Mouse (Mus musculus): Measurements from ENCODE around the gene Gm10065.
"Not testable (repeated sequence)": the region's sequence is repeated elsewhere in the genome, so short reads cannot be mapped to it uniquely, and the experiment has no call there.

Gene Gm10065

GRCm38 (mm10) chr13:21478759-21479670 is at the start of gene Gm10065, which contains the start of gene Zkscan4:
Gene Gm10065, minus strand, starts transcription at chr13:21479441.
Gene Zkscan4, plus strand, starts transcription at chr13:21478907.
- DNase-seq (ENCODE audit: low read depth, low spot score): peak; percentile 43

- DNase-seq (ENCODE audit: low read depth, low spot score): peak; percentile 88
These were observed 27.0 kb upstream of the Gm10065 start for GRCm38 (mm10) chr13:21506221-21506649.

- no peak for DNase-seq (ENCODE audit: low read depth, low spot score)
These were observed 23.1 kb upstream of the Gm10065 start for GRCm38 (mm10) chr13:21502296-21502695.

GRCm38 (mm10) chr13:21501182-21501581 is 21.9 kb upstream of the Gm10065 start, which contains the start of gene Gm11273:
Gene Gm11273, minus strand, starts transcription at chr13:21501418.
- not testable (repeated sequence) for DNase-seq (ENCODE audit: low read depth, low spot score)

- DNase-seq (ENCODE audit: low read depth, low spot score): peak; percentile 19
These were observed 15.8 kb upstream of the Gm10065 start, which contains the start of gene AK157302 for GRCm38 (mm10) chr13:21495080-21495479. Gene AK157302, plus strand, starts transcription at chr13:21495223.

GRCm38 (mm10) chr13:21492847-21493246 is 13.6 kb upstream of the Gm10065 start:
- DNase-seq (ENCODE audit: low read depth, low spot score): no peak

GRCm38 (mm10) chr13:21486881-21487280 is 7.6 kb upstream of the Gm10065 start:
- DNase-seq (ENCODE audit: low read depth, low spot score): peak; percentile 47

- no peak for DNase-seq (ENCODE audit: low read depth, low spot score)
These were observed 6.8 kb downstream of the Gm10065 start for GRCm38 (mm10) chr13:21472427-21472826.

- no peak for DNase-seq (ENCODE audit: low read depth, low spot score)
These were observed 10.1 kb downstream of the Gm10065 start for GRCm38 (mm10) chr13:21469097-21469496.

GRCm38 (mm10) chr13:21468061-21469019 is 10.9 kb downstream of the Gm10065 start, which contains the start of gene Nkapl:
Gene Nkapl, minus strand, starts transcription at chr13:21468509.
- peak; percentile 93 for DNase-seq (ENCODE audit: low read depth, low spot score)

- DNase-seq (ENCODE audit: low read depth, low spot score): no peak
These were observed 11.9 kb downstream of the Gm10065 start for GRCm38 (mm10) chr13:21467336-21467735.

GRCm38 (mm10) chr13:21462516-21462915 is 16.7 kb downstream of the Gm10065 start:
- peak; percentile 71 for DNase-seq (ENCODE audit: low read depth, low spot score)

- DNase-seq (ENCODE audit: low read depth, low spot score): peak; percentile 86
These were observed 22.9 kb downstream of the Gm10065 start for GRCm38 (mm10) chr13:21456347-21456746.

- no peak for DNase-seq (ENCODE audit: low read depth, low spot score)
These were observed 25.1 kb downstream of the Gm10065 start for GRCm38 (mm10) chr13:21454133-21454532.

GRCm38 (mm10) chr13:21453449-21453848 is 25.8 kb downstream of the Gm10065 start, which contains the start of gene Zscan26:
Gene Zscan26, minus strand, starts transcription at chr13:21453730.
- peak; percentile 90 for DNase-seq (ENCODE audit: low read depth, low spot score)

- DNase-seq (ENCODE audit: low read depth, low spot score): no peak
These were observed 26.2 kb downstream of the Gm10065 start for GRCm38 (mm10) chr13:21453042-21453441.

GRCm38 (mm10) chr13:21447856-21448614 is 31.2 kb downstream of the Gm10065 start:
- DNase-seq (ENCODE audit: low read depth, low spot score): no peak

GRCm38 (mm10) chr13:21446796-21447195 is 32.4 kb downstream of the Gm10065 start:
- no peak for DNase-seq (ENCODE audit: low read depth, low spot score)

- no peak for DNase-seq (ENCODE audit: low read depth, low spot score)
These were observed 38.1 kb downstream of the Gm10065 start for GRCm38 (mm10) chr13:21441207-21441572.

- DNase-seq (ENCODE audit: low read depth, low spot score): peak; percentile 84
These were observed 38.6 kb downstream of the Gm10065 start, which contains the start of gene Pgbd1 for GRCm38 (mm10) chr13:21440503-21441206. Gene Pgbd1, minus strand, starts transcription at chr13:21441058.
